Mouse (Mus musculus) neural tube, embryonic 12.5 days (tissue): ENCODE data around the gene Ciapin1. TPM values are rescaled to one million over a fixed set of nuclear protein-coding genes. Genes with fewer than 3 reads are reported as not detected.

Experiments
- ATAC-seq: fragments of 200-750 bp; cut with Nextera tagmentation; 2 replicates; pipeline ENCODE4 v1.8.0; 2017; ENCODE audit warnings: low read depth, mild to moderate bottlenecking, moderate TSS enrichment, moderate library complexity; ENCODE audit not compliant: low FRiP score
- H3K27ac ChIP-seq: fragments of 300-500 bp; sonication (generic); 2 replicates; pipeline ENCODE4 v1.5.1; 2016
- H3K27me3 ChIP-seq: fragments of 300-500 bp; sonication (generic); replicated peaks from 2 replicates; pipeline ENCODE4 v1.6.1; 2016; ENCODE audit warnings: mild to moderate bottlenecking
- H3K36me3 ChIP-seq: fragments of 300-500 bp; sonication (generic); 2 replicates; pipeline ENCODE4 v1.6.1; 2016; ENCODE audit warnings: mild to moderate bottlenecking
- H3K4me1 ChIP-seq: fragments of 300-500 bp; sonication (generic); 2 replicates; pipeline ENCODE4 v1.6.1; 2016
- H3K4me2 ChIP-seq: fragments of 300-500 bp; sonication (generic); replicated peaks from 2 replicates; pipeline ENCODE4 v1.6.1; 2016; ENCODE audit warnings: mild to moderate bottlenecking
- H3K4me3 ChIP-seq: fragments of 300-500 bp; sonication (generic); 2 replicates; pipeline ENCODE4 v1.5.1; 2016
- H3K9ac ChIP-seq: fragments of 300-500 bp; sonication (generic); 2 replicates; pipeline ENCODE4 v1.6.1; 2016; ENCODE audit warnings: mild to moderate bottlenecking
- H3K9me3 ChIP-seq: fragments of 300-500 bp; sonication (generic); 2 replicates; pipeline ENCODE4 v1.6.1; 2016; ENCODE audit warnings: mild to moderate bottlenecking
- WGBS: fragments of 180-500 bp; shearing (Covaris S2); methylation state at CpG from one replicate; pipeline ENCODE4 v1.1.7; 2016; 5-methylcytosine and 5-hydroxymethylcytosine counted together
- polyA plus RNA-seq: library from polyadenylated mRNA; unstranded; fragments of >200 nt; fragmentation: Nextera tagmentation; extraction: Ambion mirVana; gene quantifications from 2 replicates; pipeline ENCODE4 v1.2.1, GENCODE M21; 2016

The Ciapin1 gene
- polyA plus RNA-seq, 1 experiment from 2014 or later, result 190 TPM

DNA sequence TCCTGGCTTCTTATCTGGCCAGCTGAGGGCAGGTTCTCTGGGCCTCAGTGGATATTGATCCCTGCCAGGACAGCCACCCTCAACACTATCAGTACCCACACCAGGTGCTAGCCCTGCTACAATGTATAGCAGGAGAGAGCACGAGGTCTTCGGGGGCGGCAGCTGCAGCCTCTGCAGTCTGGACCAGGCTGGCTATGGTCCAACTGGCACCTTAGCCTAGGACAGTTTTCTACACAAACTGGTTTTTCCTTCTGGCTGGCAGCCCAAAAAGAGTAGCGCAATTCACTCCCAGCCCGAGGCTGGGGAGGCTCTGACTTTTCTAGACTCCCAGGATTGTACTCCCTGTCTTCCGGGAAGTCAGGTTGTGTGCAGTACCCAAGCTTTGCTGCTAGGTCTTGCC, 67.2 kb downstream of the Ciapin1 start:
- H3K4me3 ChIP-seq, result no peak overlapping the region
- no peaks in the 10 kb centered on the region for H3K36me3 ChIP-seq
- H3K27me3 ChIP-seq, result peaks cover 33% of the 10 kb centered on the region
- H3K4me2 ChIP-seq, result no peak overlapping the region
- peaks cover 30% of the 10 kb centered on the region for H3K4me1 ChIP-seq
- H3K27ac ChIP-seq, result no peak overlapping the region
- no peak; the same call in 1 of the 2 replicates for ATAC-seq
- H3K9me3 ChIP-seq, result no peaks in the 10 kb centered on the region
- WGBS, result 62% methylated on average over 6 of the region's 6 CpGs
- H3K9ac ChIP-seq, result no peak overlapping the region

Other genes with a start within 250 kb of the Ciapin1 start
- 52.0 and 57.4 TPM in 2 replicates for gene Rspry1, start 236.4 kb downstream of the Ciapin1 start, polyA plus RNA-seq
- 95.2 and 105 TPM in 2 replicates for gene Fam192a, start 236.4 kb downstream of the Ciapin1 start, polyA plus RNA-seq
- gene Arl2bp, start 171.8 kb downstream of the Ciapin1 start, polyA plus RNA-seq, result 225 and 236 TPM in 2 replicates
- 0.66 and 0.97 TPM in 2 replicates for gene Pllp, start 142.1 kb downstream of the Ciapin1 start, polyA plus RNA-seq
- not detected in 2 replicates for gene Ccl22, start 92.8 kb downstream of the Ciapin1 start, polyA plus RNA-seq
- 7.5 and 9.4 TPM in 2 replicates for gene Cx3cl1, start 66.3 kb downstream of the Ciapin1 start, polyA plus RNA-seq
- not detected in 2 replicates for gene Ccl17, start 27.9 kb downstream of the Ciapin1 start, polyA plus RNA-seq
- 52.3 and 57.6 TPM in 2 replicates for gene Coq9, start within 50 bp of the Ciapin1 start, polyA plus RNA-seq
- 130 and 143 TPM in 2 replicates for gene Polr2c, start 19.1 kb upstream of the Ciapin1 start, polyA plus RNA-seq
- 32.7 and 41.8 TPM in 2 replicates for gene Dok4, start 38.0 kb upstream of the Ciapin1 start, polyA plus RNA-seq
- gene Ccdc102a, start 79.7 kb upstream of the Ciapin1 start, polyA plus RNA-seq, result 18.1 and 18.9 TPM in 2 replicates
- 0.06 and 0.16 TPM in 2 replicates for gene Adgrg5, start 85.3 kb upstream of the Ciapin1 start, polyA plus RNA-seq
- 177 and 208 TPM in 2 replicates for gene Adgrg1, start 136.4 kb upstream of the Ciapin1 start, polyA plus RNA-seq
- 2.4 and 2.6 TPM in 2 replicates for gene Adgrg3, start 179.3 kb upstream of the Ciapin1 start, polyA plus RNA-seq
- 0.09 and 0.13 TPM in 2 replicates for gene Drc7, start 216.7 kb upstream of the Ciapin1 start, polyA plus RNA-seq
- gene Katnb1, start 242.8 kb upstream of the Ciapin1 start, polyA plus RNA-seq, result 32.0 and 38.7 TPM in 2 replicates